Comparison of ENCODE assay signal across 11 mouse cellular contexts in genomic region chr13:112067066-112067847, GRCm38 (mm10).
DNase-seq lines count a peak whose midpoint lies in the region; ATAC-seq and TF ChIP-seq lines count a peak whose summit lies in the region.
"Had no signal": no experiment of that assay in that cellular context is flagged by ENCODE, and none has a peak within 500 bp of the region (broad histone marks: within the 10 kb centered on the region; RNA-seq: fewer than 3 reads in every experiment).

No protein-coding gene starts in this region.

- TF ChIP-seq CTCF in liver, adult 2 months (IDR thresholded peaks at IDR 0.05; ENCODE audit: low read depth, low read length), result no peak

- no peaks in the 10 kb centered on the region for H3K27me3 ChIP-seq in liver, adult 2 months (ENCODE audit: control insufficient read depth, insufficient read depth, low read length)
- H3K27me3 ChIP-seq: neural tube, embryonic 12.5 days had no signal

- no peaks in the 10 kb centered on the region for H3K79me2 ChIP-seq in liver, adult 2 months (ENCODE audit: control insufficient read depth, insufficient read depth, low read length)

- peak; percentile 97 for DNase-seq in liver, adult 2 months (ENCODE audit: extremely low read depth, low read depth, low spot score)
- DNase-seq in liver, result no peak
- DNase-seq in adrenal gland, postnatal 25 days, result peak; percentile 69
- DNase-seq in testis, postnatal 14 days (ENCODE audit: low spot score), result peak; percentile 55
- no peak for DNase-seq in frontal cortex, postnatal 14 days (ENCODE audit: low spot score in 2 of 2)
- no peak for DNase-seq in heart, adult 8-10 months (ENCODE audit: low spot score)
- DNase-seq: kidney, postnatal 14 days; thymus, postnatal 4 days had no signal

- no peak for TF ChIP-seq POLR2A in liver, adult 2 months (IDR thresholded peaks at IDR 0.05; ENCODE audit: extremely low read depth, insufficient read depth, low read length)

- no peaks in the 10 kb centered on the region for H3K36me3 ChIP-seq in liver, adult 2 months (ENCODE audit: control insufficient read depth, insufficient read depth, low read length)
- H3K36me3 ChIP-seq: neural tube, embryonic 12.5 days had no signal

- H3K4me1 ChIP-seq in liver, adult 2 months (ENCODE audit: control insufficient read depth, insufficient read depth, low read length), result peaks cover 15% of the 10 kb centered on the region; the same call in 1 of the 2 replicates
- H3K4me1 ChIP-seq: neural tube, embryonic 12.5 days had no signal

- H3K27ac ChIP-seq in liver, adult 2 months (replicated peaks; ENCODE audit: insufficient read depth, low read depth, low read length), result peak overlapping the region; percentile 61
- H3K27ac ChIP-seq: neural tube, embryonic 12.5 days had no signal

- 29% methylated on average over 20 of the region's 20 CpGs for WGBS in liver, adult 2 months

- no peak overlapping the region for H3K4me3 ChIP-seq in liver, adult 2 months (ENCODE audit: insufficient read depth, low read depth, low read length)
- H3K4me3 ChIP-seq: megakaryocyte, embryonic 14.5 days; neural tube, embryonic 12.5 days had no signal

- peak overlapping the region; percentile 9; the same call in 1 of the 2 replicates for H3K9ac ChIP-seq in liver, adult 2 months (ENCODE audit: low read depth, low read length)
- H3K9ac ChIP-seq: neural tube, embryonic 12.5 days had no signal

- peak; percentile 75 for ATAC-seq in granulocyte monocyte progenitor cell, adult 5-6 weeks (replicated peaks; ENCODE audit: poor library complexity, severe bottlenecking)

Comparison
In these comparisons a context has a peak if more than half of its experiments do, and no peak if none do; other contexts are left out.
1. DNase-seq: peak in liver, adult 2 months (single experiment), adrenal gland, postnatal 25 days (single experiment) and testis, postnatal 14 days (single experiment); none in liver (single experiment), frontal cortex, postnatal 14 days (0 of 2) and heart, adult 8-10 months (single experiment).